Mouse (Mus musculus) stomach, embryonic 14.5 days (tissue): ENCODE results near the gene Mcu. TPM values are rescaled to one million over a fixed set of nuclear protein-coding genes. Genes with fewer than 3 reads are reported as not detected.

Experiments used
- ATAC-seq: fragments of 200-750 bp; cut with Nextera tagmentation; 2 replicates; pipeline ENCODE4 v1.8.0; 2017; ENCODE audit warnings: low read depth, moderate TSS enrichment; ENCODE audit not compliant: insufficient number of reproducible peaks, insufficient read depth, low FRiP score
- H3K27ac ChIP-seq: fragments of 300-500 bp; sonication (generic); 2 replicates; pipeline ENCODE4 v1.5.1; 2014; ENCODE audit warnings: mild to moderate bottlenecking, low read length, moderate library complexity, mixed read lengths
- H3K27me3 ChIP-seq: fragments of 300-500 bp; sonication (generic); 2 replicates; pipeline ENCODE4 v1.6.1; 2014; ENCODE audit warnings: low read length, control low read depth, mixed read lengths; ENCODE audit not compliant: control insufficient read depth, insufficient read depth
- H3K36me3 ChIP-seq: fragments of 300-500 bp; sonication (generic); 2 replicates; pipeline ENCODE4 v1.6.1; 2014; ENCODE audit warnings: mild to moderate bottlenecking, control low read depth, low read length, moderate library complexity, mixed read lengths; ENCODE audit not compliant: control insufficient read depth, insufficient read depth
- H3K4me1 ChIP-seq: fragments of 300-500 bp; sonication (generic); 2 replicates; pipeline ENCODE4 v1.6.1; 2014; ENCODE audit warnings: low read length, control low read depth, mixed read lengths; ENCODE audit not compliant: control insufficient read depth, insufficient read depth
- H3K4me2 ChIP-seq: fragments of 300-500 bp; sonication (generic); replicated peaks from 2 replicates; pipeline ENCODE4 v1.6.1; 2014; ENCODE audit warnings: low read depth, low read length, control low read depth
- H3K4me3 ChIP-seq: fragments of 300-500 bp; sonication (generic); 2 replicates; pipeline ENCODE4 v1.5.1; 2014; ENCODE audit warnings: low read depth, low read length, control low read depth
- H3K9ac ChIP-seq: fragments of 300-500 bp; sonication (generic); replicated peaks from 2 replicates; pipeline ENCODE4 v1.6.1; 2014; ENCODE audit warnings: low read depth, mild to moderate bottlenecking, control low read depth, low read length, moderate library complexity, mixed read lengths
- H3K9me3 ChIP-seq: fragments of 300-500 bp; sonication (generic); 2 replicates; pipeline ENCODE4 v1.6.1; 2016; ENCODE audit warnings: low read depth, low read length, control low read depth; ENCODE audit not compliant: control insufficient read depth
- WGBS: fragments of 180-500 bp; shearing (Covaris S2); extraction: QIAGEN DNeasy Blood & Tissue Kit; methylation state at CpG from one replicate; pipeline ENCODE4 v1.1.7; 2014; 5-methylcytosine and 5-hydroxymethylcytosine counted together
- polyA plus RNA-seq: library from polyadenylated mRNA; unstranded; fragments of >200 nt; fragmentation: Nextera tagmentation; extraction: Ambion mirVana; gene quantifications from 2 replicates; pipeline ENCODE4 v1.2.1, GENCODE M21; 2014

The Mcu gene
- polyA plus RNA-seq, 1 experiment from 2014 or later: 60.4 TPM

- Histone ChIP-seq H3K4me2 (no peak overlapping the region), H3K9ac (no peak overlapping the region), H3K27me3 (no peaks in the 10 kb centered on the region), H3K4me1 (peaks cover 4% of the 10 kb centered on the region; the same call in 1 of the 2 replicates), H3K4me3 (no peak overlapping the region), H3K9me3 (peaks cover 12% of the 10 kb centered on the region; the same call in 1 of the 2 replicates), H3K27ac (no peak overlapping the region), H3K36me3 (peaks cover 7% of the 10 kb centered on the region; the same call in 1 of the 2 replicates)
- WGBS: 88% methylated on average over 7 of the region's 7 CpGs
- no peak for ATAC-seq
Observed at GRCm38 (mm10) chr10:59545169-59545568, 71.3 kb downstream of the Mcu start.

GRCm38 (mm10) chr10:59543351-59543750, 73.1 kb downstream of the Mcu start:
- no peak overlapping the region for H3K27ac ChIP-seq
- H3K4me3 ChIP-seq: no peak overlapping the region
- H3K4me2 ChIP-seq: no peak overlapping the region
- H3K9me3 ChIP-seq: peaks cover 12% of the 10 kb centered on the region; the same call in 1 of the 2 replicates
- peaks cover 7% of the 10 kb centered on the region; the same call in 1 of the 2 replicates for H3K36me3 ChIP-seq
- H3K4me1 ChIP-seq: peaks cover 17% of the 10 kb centered on the region
- no peak overlapping the region for H3K9ac ChIP-seq
- H3K27me3 ChIP-seq: no peaks in the 10 kb centered on the region
- ATAC-seq: no peak
- WGBS: 86% methylated on average over 9 of the region's 9 CpGs

GRCm38 (mm10) chr10:59541466-59541865, 75.0 kb downstream of the Mcu start:
- Histone ChIP-seq H3K27ac (no peak overlapping the region), H3K27me3 (no peaks in the 10 kb centered on the region), H3K4me2 (no peak overlapping the region), H3K4me3 (no peak overlapping the region), H3K9ac (no peak overlapping the region), H3K4me1 (peaks cover 19% of the 10 kb centered on the region), H3K9me3 (peaks cover 4% of the 10 kb centered on the region; the same call in 1 of the 2 replicates), H3K36me3 (peaks cover 4% of the 10 kb centered on the region; the same call in 1 of the 2 replicates)
- 85% methylated on average over 11 of the region's 11 CpGs for WGBS
- ATAC-seq: no peak

- Histone ChIP-seq H3K27ac (no peak overlapping the region), H3K27me3 (no peaks in the 10 kb centered on the region), H3K4me3 (no peak overlapping the region), H3K9ac (no peak overlapping the region), H3K4me1 (peaks cover 19% of the 10 kb centered on the region), H3K9me3 (no peaks in the 10 kb centered on the region), H3K36me3 (no peaks in the 10 kb centered on the region), H3K4me2 (no peak overlapping the region)
- WGBS: 70% methylated on average over 3 of the region's 3 CpGs
- no peak for ATAC-seq
Observed at GRCm38 (mm10) chr10:59540596-59540995, 75.9 kb downstream of the Mcu start.

- 85% methylated on average over 3 of the region's 3 CpGs for WGBS
Observed at GRCm38 (mm10) chr10:59540081-59540480, 76.4 kb downstream of the Mcu start.

DNA sequence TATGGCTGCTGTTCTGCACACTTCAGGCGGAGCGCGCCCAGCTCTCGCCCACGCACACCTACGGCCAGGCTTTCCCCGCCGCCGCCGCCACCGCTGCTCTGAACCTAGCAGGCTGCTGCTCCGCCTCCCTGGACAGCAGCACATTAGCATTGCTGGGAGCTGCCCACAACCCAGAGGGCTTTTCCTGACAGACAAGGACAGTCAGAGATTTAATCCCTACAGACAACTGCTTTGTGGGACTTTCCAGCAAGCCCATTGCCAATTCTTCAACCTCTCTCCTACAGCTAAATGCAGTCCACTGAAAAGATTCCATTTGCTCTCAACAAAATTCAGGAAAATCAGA, 77.0 kb downstream of the Mcu start:
- ATAC-seq: no peak; the same call in 1 of the 2 replicates
- no peak overlapping the region for H3K27ac ChIP-seq
- 3% methylated on average over 12 of the region's 12 CpGs for WGBS

More at GRCm38 (mm10) chr10:59540081-59540480, 76.4 kb downstream of the Mcu start:
- no peak for ATAC-seq
- no peak overlapping the region for H3K4me2 ChIP-seq
- H3K9me3 ChIP-seq: no peaks in the 10 kb centered on the region
- peaks cover 19% of the 10 kb centered on the region for H3K4me1 ChIP-seq
- H3K27me3 ChIP-seq: no peaks in the 10 kb centered on the region
- no peak overlapping the region for H3K4me3 ChIP-seq
- H3K36me3 ChIP-seq: no peaks in the 10 kb centered on the region
- H3K9ac ChIP-seq: no peak overlapping the region
- no peak overlapping the region for H3K27ac ChIP-seq

GRCm38 (mm10) chr10:59538767-59539532, 77.5 kb downstream of the Mcu start:
- Histone ChIP-seq H3K27me3 (no peaks in the 10 kb centered on the region), H3K9me3 (no peaks in the 10 kb centered on the region), H3K4me3 (peak overlapping the region; percentile 16; the same call in 1 of the 2 replicates), H3K4me1 (peaks cover 19% of the 10 kb centered on the region), H3K4me2 (peak overlapping the region; percentile 42), H3K9ac (no peak overlapping the region), H3K27ac (no peak overlapping the region), H3K36me3 (no peaks in the 10 kb centered on the region)
- no peak for ATAC-seq
- 43% methylated on average over 17 of the region's 17 CpGs for WGBS

More for the DNA sequence above, 77.0 kb downstream of the Mcu start:
- Histone ChIP-seq H3K36me3 (no peaks in the 10 kb centered on the region), H3K4me3 (peak overlapping the region; percentile 16; the same call in 1 of the 2 replicates), H3K9ac (no peak overlapping the region), H3K4me2 (peak overlapping the region; percentile 42), H3K9me3 (no peaks in the 10 kb centered on the region), H3K27me3 (no peaks in the 10 kb centered on the region), H3K4me1 (peaks cover 19% of the 10 kb centered on the region)

DNA sequence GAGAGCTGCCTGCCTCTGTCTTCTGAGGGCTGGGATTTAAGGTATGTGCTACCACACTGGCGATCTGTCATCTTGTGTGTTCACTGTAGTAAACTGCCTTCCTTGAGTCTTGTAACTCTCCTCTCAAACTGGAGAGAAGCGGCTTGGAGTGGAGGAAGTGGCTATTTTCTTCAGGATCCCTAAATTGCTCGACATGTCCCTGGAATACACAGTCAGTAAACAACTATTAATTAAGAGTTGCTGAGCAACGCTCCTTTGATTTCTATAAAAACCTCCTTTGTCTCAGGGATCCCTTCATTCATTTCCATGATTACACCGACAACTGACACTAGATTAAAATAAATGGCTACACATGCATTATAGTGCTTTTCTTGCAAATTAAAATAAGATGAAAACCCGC, 78.4 kb downstream of the Mcu start:
- ATAC-seq: no peak
- Histone ChIP-seq H3K27me3 (no peaks in the 10 kb centered on the region), H3K27ac (no peak overlapping the region), H3K9ac (no peak overlapping the region), H3K36me3 (no peaks in the 10 kb centered on the region), H3K4me2 (no peak overlapping the region), H3K9me3 (no peaks in the 10 kb centered on the region), H3K4me1 (peaks cover 19% of the 10 kb centered on the region), H3K4me3 (no peak overlapping the region)
- 85% methylated on average over 6 of the region's 6 CpGs for WGBS
